Mouse (Mus musculus): ENCODE results near the gene Pik3cd. TPM values are rescaled to one million over a fixed set of nuclear protein-coding genes. Genes with fewer than 3 reads are reported as not detected.

Pik3cd gene
- total RNA-seq, 2 experiments from 2014 or later, result 19.6 to 23.5 TPM

DNA sequence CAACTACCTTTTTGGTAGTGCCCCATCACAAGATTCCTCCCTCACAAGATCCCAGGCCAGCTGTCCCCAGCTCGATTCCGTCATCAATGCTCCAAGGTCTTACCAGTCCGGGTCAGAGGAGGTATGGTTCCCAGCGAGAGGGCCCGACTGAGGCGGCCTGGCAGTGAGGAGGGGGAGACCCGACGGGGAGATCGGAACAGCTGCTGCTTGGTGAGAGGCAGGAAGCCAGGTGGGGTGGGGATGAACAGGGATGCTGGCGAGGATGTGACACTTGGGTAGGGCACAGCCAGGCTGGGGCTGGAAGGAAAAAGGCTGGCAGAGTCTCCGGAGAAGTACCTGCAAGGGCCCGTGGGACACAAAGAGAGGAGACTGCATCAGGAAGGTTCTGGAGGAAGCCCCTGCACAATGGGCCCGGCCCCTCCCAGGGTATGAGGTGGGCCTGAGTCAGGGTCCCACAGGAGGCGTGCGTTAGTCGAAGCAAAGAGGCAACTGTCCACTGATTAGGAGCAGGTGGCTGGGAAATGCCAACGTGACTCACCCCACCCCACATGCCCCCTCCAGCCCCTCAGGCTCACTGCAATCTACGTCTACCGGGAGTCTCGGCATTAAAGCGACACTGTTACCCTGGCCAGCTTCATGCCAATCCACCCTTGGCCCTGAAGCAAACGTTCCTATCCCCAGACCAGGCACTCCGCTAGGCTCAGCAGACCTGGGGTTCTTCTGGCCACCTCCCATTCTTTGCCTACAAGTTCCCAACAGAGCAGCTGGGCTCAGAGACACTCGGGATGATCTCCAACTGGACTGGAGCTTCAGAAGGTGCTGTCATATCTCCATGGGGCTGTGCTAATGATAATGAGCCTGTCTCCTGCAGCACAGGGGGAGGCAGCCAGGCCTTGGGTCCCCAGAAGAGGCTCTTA, 20.0 kb upstream of the Pik3cd start:
- no peak for TF ChIP-seq CTCF (conservative IDR thresholded peaks at IDR 0.05)
- Histone ChIP-seq H3K27ac (no peak overlapping the region), H3K4me3 (no peak overlapping the region)
- no peak for DNase-seq (ENCODE audit: low spot score in 2 of 2)

DNA sequence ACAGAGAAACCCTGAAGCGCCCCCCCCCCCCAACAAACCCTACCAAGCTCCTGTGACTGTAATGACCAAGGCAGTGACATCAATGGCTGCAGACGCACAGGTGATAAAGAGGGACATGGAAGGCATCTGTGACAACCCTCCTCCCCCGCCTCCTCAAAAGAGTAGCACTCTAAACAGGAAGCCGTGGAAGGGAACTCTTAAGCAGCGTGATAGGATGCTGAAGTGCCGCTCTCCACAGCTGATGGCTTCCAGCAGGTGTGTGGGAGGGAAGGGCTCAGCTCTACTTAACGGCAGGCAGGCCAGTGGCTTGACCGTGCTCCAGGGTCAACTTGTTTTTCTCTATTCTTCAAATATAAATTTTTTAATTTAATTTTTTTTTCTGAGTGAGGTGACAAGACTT, 18.8 kb upstream of the Pik3cd start:
- TF ChIP-seq CTCF (conservative IDR thresholded peaks at IDR 0.05), result no peak

DNA sequence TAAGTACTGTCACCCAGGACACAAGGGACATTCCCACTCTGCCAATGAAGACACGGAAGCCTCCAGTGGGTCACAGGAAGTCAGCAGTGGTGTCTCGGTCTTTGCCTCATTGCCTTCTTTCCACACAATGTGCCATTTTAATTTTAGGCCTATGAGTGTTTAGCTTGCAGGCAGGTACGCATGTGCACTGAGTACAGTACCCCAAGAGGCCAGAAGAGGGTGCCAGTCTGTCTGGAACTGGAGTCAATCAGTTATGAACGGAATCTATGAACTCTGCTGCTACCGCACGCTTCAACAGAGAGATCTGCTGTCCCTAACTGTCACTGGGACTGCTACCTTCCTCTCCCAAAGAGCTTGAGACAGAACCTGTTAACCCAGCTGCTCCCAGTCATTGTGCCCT, 17.3 kb upstream of the Pik3cd start:
- H3K4me3 ChIP-seq, result no peak overlapping the region
- TF ChIP-seq CTCF (conservative IDR thresholded peaks at IDR 0.05), result peak; percentile 82
- peak in 1 of 2 experiments; percentile 65 for DNase-seq (ENCODE audit: low spot score in 2 of 2)
- no peak overlapping the region for H3K27ac ChIP-seq

More for the DNA sequence above, 18.8 kb upstream of the Pik3cd start:
- Histone ChIP-seq H3K4me3 (no peak overlapping the region), H3K27ac (no peak overlapping the region)
- no peak for DNase-seq (ENCODE audit: low spot score in 2 of 2)

DNA sequence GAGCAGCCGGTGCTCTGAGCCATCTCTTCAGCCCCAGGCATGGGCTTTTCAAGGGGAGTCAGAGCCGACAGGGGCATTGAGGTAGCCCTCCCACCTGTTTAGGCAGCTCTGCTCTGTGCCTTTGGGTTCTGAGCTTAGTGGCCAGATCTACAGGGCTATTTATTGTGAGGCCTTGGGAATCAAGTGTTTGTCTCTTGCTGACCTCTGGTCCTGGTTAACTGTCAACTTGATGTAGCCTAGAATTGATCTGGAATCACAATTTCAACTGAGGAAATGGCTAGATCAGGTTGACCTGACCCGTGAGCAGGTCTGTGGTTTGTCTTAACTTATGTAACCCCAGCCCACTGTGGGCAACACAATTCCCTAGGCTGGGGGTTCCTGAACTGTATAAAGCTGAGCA, 12.2 kb upstream of the Pik3cd start:
- no peak overlapping the region for H3K27ac ChIP-seq
- TF ChIP-seq CTCF (conservative IDR thresholded peaks at IDR 0.05), result no peak
- DNase-seq (ENCODE audit: low spot score in 2 of 2), result no peak
- no peak overlapping the region for H3K4me3 ChIP-seq

DNA sequence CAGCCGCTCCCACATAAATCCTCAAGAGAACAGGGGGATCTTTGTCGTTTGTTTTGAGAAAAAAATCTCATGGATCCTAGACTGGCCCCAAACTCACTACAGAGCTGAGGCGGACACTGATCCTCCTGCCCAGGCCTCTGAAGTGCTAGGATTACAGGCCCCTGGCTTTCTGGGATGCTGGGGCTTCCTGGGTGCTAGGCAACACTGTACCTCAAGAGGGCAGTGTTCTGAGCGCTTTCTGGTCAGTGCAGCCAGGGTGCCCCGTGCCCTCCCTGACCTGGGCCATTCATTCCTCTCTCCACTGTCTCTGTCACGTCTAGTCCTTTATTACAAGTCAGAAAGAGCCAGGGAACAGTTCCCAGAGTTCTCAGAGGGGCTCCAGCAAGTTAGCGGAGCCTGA, 9.6 kb upstream of the Pik3cd start:
- peak; percentile 93 for TF ChIP-seq CTCF (conservative IDR thresholded peaks at IDR 0.05)
- no peak overlapping the region for H3K4me3 ChIP-seq
- no peak for DNase-seq (ENCODE audit: low spot score in 2 of 2)
- H3K27ac ChIP-seq, result no peak overlapping the region

DNA sequence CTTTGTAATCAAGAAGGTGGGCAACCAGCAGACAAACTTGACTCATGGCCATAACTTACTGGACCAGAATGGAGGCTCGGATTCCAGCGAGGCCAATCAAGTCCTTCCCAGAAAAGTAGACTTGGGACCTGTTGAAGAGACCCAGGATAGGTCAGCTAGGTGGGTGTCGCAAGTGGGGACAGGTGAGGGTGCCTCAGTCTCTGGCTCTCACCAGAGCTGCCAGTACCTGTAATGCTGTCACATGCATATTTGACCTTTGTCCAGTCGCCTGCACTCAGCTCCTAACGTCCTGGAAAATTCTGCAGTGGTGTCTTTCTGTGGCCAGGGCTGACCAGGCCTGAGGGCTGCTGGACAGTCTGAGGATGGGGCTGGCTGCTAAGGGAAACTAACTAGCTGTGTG, 9.1 kb upstream of the Pik3cd start:
- DNase-seq (ENCODE audit: low spot score in 2 of 2), result no peak
- no peak for TF ChIP-seq CTCF (conservative IDR thresholded peaks at IDR 0.05)
- no peak overlapping the region for H3K27ac ChIP-seq
- no peak overlapping the region for H3K4me3 ChIP-seq

DNA sequence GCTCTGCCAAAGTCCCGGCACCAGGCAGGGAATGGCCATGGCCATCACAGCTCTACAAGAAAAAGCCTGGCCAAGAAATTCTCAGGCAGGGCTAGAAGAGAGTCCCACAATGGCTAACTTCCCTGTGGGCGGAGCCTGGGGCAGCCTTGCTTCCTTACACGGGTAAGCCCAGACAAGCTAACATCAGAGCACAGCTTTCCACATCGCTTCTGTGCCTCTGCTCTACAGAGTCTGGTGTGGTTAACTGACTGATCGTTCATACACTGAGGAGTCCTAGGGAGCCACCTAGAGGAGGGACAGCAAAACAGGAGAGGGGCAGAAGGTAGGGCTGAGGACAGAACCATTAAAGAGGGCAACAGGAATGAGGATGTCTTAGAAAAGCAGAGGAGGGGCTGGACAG, 8.1 kb upstream of the Pik3cd start:
- Histone ChIP-seq H3K4me3 (no peak overlapping the region), H3K27ac (no peak overlapping the region)
- peak; percentile 65 to 72 for DNase-seq (ENCODE audit: low spot score in 2 of 2)
- peak; percentile 87 for TF ChIP-seq CTCF (conservative IDR thresholded peaks at IDR 0.05)

DNA sequence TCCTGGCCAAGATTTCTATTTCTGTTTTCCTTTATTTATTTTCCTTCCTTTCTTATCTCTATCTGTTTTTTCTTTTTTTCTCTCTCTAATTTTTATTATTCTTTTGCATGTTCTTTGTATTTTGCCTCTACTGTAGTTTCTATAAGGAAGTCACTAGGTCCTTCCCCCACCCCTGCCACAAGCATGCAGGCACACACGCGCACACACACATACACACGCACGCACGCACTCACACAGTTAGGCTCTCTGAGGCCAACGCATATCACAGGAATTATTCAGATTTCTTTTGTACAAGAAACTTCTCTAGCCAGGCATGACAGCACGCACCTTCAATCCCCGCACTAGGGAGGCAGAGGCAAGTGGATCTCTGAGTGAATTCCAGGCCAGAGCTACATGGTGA, 3.6 kb upstream of the Pik3cd start:
- no peak for DNase-seq (ENCODE audit: low spot score in 2 of 2)
- Histone ChIP-seq H3K27ac (no peak overlapping the region), H3K4me3 (no peak overlapping the region)
- TF ChIP-seq CTCF (conservative IDR thresholded peaks at IDR 0.05), result no peak

DNA sequence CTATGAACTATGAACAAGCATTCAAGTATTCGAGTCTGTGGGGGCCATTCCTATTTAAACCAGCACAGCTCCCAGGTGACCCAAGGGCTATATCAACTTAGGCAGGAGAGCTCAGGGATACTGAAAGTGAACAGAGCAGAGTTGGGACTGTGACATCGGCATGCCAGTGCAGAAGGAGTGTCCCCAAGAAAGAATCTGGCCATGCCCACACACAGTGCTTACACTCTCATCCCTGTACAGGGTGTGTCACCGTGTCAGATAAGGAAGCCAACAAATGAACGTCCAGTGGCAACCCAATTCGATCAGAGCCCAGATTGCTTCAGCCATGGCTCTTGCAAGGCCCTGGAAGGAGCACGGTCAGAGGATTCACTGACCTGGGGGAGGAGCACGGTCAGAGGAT, 2.9 kb upstream of the Pik3cd start:
- DNase-seq (ENCODE audit: low spot score in 2 of 2), result no peak
- H3K4me3 ChIP-seq, result no peak overlapping the region
- TF ChIP-seq CTCF (conservative IDR thresholded peaks at IDR 0.05), result no peak
- H3K27ac ChIP-seq, result no peak overlapping the region

DNA sequence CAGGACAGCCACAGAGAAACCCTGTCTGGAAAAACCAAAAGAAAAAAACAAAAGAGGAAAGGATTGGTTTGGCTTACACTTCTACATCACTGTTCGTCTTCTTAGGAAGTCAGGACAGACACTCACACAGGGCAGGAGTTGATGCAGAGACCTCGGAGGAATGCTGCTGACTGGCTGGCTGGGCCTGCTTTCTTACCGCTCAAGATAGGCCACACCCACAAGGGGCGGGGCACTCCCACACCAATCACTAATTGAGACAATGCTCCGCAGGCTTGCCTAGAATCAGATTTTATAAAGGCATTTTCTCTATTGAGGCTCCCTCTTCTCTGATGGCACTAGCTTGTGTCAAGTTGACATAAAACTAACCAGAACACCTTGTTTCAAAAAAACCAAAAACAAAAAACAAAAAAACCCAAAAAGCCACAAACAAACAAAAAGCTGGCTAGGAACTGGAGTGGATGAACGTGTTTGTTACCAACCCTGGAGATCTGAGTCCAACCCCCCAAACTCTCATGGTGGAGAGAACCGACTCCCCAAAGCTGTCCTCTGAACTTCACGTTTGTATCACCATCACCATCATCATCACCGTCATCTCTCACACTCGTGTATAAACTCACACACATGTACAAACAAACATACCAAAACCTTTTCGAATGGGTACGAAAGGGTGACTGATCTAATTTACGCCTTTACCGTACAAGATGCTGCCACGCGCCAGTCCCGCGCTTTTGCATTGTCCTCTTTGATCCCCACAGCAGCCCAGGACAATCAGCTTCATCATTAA, 753 bp downstream of the Pik3cd start:
- no peak for DNase-seq (ENCODE audit: low spot score in 2 of 2)
- Histone ChIP-seq H3K4me3 (no peak overlapping the region), H3K27ac (peak overlapping the region; percentile 46)
- TF ChIP-seq CTCF (conservative IDR thresholded peaks at IDR 0.05), result no peak

DNA sequence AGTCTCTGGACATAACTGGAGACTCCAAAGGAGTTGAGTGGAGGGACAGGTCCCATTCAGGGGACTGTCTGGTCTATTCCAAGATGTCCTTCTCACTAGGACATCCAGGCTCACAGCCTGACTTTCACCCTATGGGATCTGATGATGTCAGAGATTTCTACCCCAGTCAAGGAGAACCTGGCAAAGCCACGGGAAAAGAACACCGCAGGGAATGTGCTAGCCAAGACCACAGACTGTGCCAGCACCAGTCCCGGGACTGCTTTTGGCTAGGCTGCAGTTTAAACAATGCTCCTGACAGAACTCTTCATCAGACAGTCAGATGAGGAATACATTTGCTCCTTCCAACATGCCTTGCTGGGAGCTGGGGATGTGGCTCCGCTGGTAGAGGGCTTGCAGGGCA, 2.4 kb downstream of the Pik3cd start:
- TF ChIP-seq CTCF (conservative IDR thresholded peaks at IDR 0.05), result no peak
- Histone ChIP-seq H3K27ac (no peak overlapping the region), H3K4me3 (no peak overlapping the region)
- no peak for DNase-seq (ENCODE audit: low spot score in 2 of 2)

DNA sequence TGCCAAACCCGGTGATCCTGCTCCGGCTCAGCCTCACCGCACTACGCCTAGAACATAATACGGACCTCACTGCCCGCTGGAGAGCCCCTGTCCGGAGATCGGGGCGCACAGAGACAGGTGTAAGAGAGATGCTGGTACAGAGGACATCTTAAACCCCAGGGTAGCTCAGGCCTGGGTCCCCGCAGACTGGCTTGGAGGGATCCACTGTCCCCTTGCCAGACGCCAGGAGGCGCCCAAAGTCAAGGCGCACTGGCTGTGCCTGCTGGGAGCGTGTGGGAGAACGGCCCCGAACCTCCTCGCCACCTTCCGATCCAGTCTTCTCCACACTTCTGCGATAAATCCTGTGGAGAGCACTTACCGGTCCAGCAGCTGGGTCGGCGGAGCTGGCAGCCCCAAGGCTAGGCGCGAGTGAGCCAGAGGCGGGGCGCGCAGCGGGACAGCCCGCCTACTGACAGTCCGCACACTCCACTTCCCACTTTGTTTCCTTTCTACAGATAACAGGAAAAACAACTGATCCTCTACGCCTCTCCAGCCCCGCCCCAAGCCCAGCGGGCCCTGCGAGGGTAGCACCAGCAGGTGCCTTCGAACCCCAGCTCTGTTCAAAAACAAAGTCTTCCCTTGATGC, 4.1 kb downstream of the Pik3cd start:
- peak overlapping the region; percentile 46 for H3K4me3 ChIP-seq
- peak; percentile 80 for TF ChIP-seq CTCF (conservative IDR thresholded peaks at IDR 0.05)
- DNase-seq (ENCODE audit: low spot score in 2 of 2), result peak in 1 of 2 experiments; percentile 29
- H3K27ac ChIP-seq, result peak overlapping the region; percentile 21; the same call in 1 of the 2 replicates

Data from layer of hippocampus, adult 2 months (tissue).